Mouse (Mus musculus) kidney, postnatal 36 days (tissue): ENCODE results near the gene Fnbp1l.

ENCODE experiments used
- DNase-seq, 2 experiments: peaks; one replicate each; pipeline ENCODE4 v3.0.0; 2021 to 2022; ENCODE audit warnings: mixed read lengths in 2 of 2

Gene Fnbp1l

GRCm38 (mm10) chr3:122490574-122490973 is 128.9 kb downstream of the Fnbp1l start:
- no peak for DNase-seq
